Mouse (Mus musculus): ENCODE data around the gene Dlgap1. TPM values are rescaled to one million over a fixed set of nuclear protein-coding genes. Genes with fewer than 3 reads are reported as not detected.

The Dlgap1 gene
- polyA plus RNA-seq, 1 experiment from 2014 or later: 2.0 TPM

DNA sequence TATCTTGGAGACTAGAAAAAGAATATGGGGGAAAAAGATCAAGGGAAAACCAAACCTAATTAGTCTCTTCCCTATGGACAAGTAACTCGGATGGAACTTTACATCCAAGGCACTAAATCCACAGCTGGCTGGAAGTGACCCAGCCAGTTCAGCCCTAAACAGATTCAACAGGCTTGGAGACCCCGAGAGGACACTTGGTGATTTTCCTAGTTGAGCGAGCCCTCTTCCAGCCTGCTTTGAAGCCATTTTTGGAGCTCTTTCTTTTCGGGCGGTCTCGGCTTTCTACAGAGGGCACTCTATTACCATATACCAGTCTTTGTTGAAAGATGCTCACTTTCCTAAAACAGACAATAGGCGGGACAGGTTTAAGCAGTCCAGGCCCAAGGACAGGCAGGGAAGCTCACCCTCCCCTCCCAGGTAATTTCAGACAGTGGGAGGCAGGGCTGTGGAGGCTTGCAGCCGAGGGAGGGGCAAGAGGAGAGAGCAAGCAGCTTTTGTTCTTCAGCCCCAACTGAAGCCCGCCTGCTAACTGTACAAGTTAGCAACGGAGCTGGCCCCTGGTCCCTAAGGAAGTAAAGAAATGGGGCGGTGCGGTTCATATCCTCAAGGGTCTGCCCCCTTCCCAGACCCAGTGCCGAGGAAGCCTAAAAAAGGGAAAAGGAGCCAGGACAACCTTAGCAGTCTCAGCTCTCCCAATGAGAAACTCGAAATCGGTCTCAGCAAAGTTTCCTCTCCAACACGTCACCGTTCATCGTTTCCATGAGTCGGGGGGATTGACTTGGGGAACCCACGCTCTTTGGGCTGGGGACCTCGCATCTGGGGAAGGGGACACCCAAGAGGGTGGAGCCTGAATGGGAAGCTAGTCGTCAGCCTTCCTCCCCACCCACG, 879.9 kb downstream of the Dlgap1 start:
- Histone ChIP-seq H3K27me3 (replicated peaks) (no peaks in the 10 kb centered on the region), H3K27ac (peak overlapping the region; percentile 98), H3K9me3 (no peaks in the 10 kb centered on the region), H3K4me2 (peak overlapping the region; percentile 92), H3K4me3 (replicated peaks) (peak overlapping the region; percentile 78), H3K9ac (peak overlapping the region; percentile 78), H3K4me1 (peaks cover 18% of the 10 kb centered on the region), H3K36me3 (0 out of 2 replicates have a peak, but pooled peaks cover 7% of the 10 kb centered on the region)
- peak; percentile 38 for ATAC-seq (ENCODE audit: insufficient read depth, low FRiP score, low read depth)
- WGBS: under 1% methylated on average over 23 of the region's 23 CpGs

GRCm38 (mm10) chr17:70849399-70850232, 880.7 kb downstream of the Dlgap1 start:
- peak overlapping the region; percentile 92 for H3K4me2 ChIP-seq
- ATAC-seq (ENCODE audit: insufficient read depth, low FRiP score, low read depth): no peak
- peak overlapping the region; percentile 78 for H3K9ac ChIP-seq
- under 1% methylated on average over 33 of the region's 33 CpGs for WGBS
- H3K4me1 ChIP-seq: peaks cover 23% of the 10 kb centered on the region
- no peaks in the 10 kb centered on the region for H3K27me3 ChIP-seq (replicated peaks)
- 0 out of 2 replicates have a peak, but pooled peaks cover 3% of the 10 kb centered on the region for H3K36me3 ChIP-seq
- no peaks in the 10 kb centered on the region for H3K9me3 ChIP-seq
- peak overlapping the region; percentile 98 for H3K27ac ChIP-seq
- peak overlapping the region; percentile 78 for H3K4me3 ChIP-seq (replicated peaks)

GRCm38 (mm10) chr17:70850233-70850995, 881.5 kb downstream of the Dlgap1 start:
- no peaks in the 10 kb centered on the region for H3K27me3 ChIP-seq (replicated peaks)
- WGBS: under 1% methylated on average over 40 of the region's 40 CpGs
- peak overlapping the region; percentile 78 for H3K9ac ChIP-seq
- peak overlapping the region; percentile 98 for H3K27ac ChIP-seq
- ATAC-seq (ENCODE audit: insufficient read depth, low FRiP score, low read depth): peak; percentile 4; the same call in 1 of the 2 replicates
- peak overlapping the region; percentile 78 for H3K4me3 ChIP-seq (replicated peaks)
- H3K36me3 ChIP-seq: no peaks in the 10 kb centered on the region
- peaks cover 15% of the 10 kb centered on the region for H3K4me1 ChIP-seq
- no peaks in the 10 kb centered on the region for H3K9me3 ChIP-seq
- H3K4me2 ChIP-seq: peak overlapping the region; percentile 92

DNA sequence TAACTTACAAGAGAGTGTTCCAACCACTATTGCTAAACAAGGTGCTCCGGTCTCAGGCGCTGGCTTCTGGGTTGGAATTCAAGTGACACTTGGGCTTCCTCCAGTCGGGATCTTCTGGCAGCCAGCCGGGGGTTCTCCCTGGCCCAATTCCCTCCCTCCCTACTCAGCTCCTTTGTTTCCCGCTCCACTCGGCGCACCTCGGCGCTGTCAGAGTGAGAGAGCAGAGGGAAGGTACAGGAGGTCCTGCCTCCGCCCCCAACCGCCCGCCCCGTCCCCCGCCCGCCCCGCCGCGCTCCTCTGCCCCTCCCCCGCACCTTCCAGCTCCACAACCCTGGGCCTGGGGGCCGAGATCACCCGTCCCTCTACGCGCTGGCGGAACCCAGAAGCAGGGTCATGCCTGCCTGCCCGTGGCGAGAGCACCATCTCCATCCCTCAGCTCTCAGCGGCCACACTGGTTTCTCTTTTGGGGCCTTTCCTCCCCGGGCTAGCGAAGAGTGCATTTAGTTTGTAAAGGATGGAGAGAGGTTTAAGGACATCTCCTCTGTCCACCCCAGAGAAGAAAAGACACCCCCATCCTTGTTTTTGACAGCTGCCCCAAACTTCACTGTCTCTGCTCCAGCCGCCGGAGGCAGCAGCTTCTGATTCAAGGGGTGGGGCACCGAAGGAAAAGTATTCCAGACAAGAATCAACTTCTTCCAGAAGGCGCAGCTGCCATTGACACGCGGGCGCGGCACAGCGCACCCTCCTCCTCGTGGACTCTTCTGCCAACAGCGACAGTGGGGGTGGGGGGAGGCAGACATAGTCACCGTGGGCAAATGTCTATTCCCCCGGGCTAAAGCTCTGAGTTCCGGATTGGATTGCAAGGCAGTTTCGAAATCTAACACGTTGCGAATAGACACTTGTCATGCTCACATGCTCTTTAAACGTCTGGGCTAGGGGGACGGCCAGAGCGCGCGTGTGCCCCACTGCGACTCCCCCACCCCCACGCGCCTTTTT, 882.4 kb downstream of the Dlgap1 start:
- Histone ChIP-seq H3K9ac (peak overlapping the region; percentile 78), H3K4me3 (replicated peaks) (peak overlapping the region; percentile 78), H3K4me1 (peaks cover 11% of the 10 kb centered on the region), H3K27ac (peak overlapping the region; percentile 98), H3K4me2 (peak overlapping the region; percentile 92), H3K36me3 (no peaks in the 10 kb centered on the region), H3K27me3 (replicated peaks) (no peaks in the 10 kb centered on the region), H3K9me3 (no peaks in the 10 kb centered on the region)
- ATAC-seq (ENCODE audit: insufficient read depth, low FRiP score, low read depth): peak; percentile 69
- whole genome bisulfite sequencing: under 1% methylated on average over 54 of the region's 54 CpGs

GRCm38 (mm10) chr17:70852011-70852685, 883.3 kb downstream of the Dlgap1 start:
- no peak for ATAC-seq (ENCODE audit: insufficient read depth, low FRiP score, low read depth)
- H3K4me2 ChIP-seq: peak overlapping the region; percentile 92

DNA sequence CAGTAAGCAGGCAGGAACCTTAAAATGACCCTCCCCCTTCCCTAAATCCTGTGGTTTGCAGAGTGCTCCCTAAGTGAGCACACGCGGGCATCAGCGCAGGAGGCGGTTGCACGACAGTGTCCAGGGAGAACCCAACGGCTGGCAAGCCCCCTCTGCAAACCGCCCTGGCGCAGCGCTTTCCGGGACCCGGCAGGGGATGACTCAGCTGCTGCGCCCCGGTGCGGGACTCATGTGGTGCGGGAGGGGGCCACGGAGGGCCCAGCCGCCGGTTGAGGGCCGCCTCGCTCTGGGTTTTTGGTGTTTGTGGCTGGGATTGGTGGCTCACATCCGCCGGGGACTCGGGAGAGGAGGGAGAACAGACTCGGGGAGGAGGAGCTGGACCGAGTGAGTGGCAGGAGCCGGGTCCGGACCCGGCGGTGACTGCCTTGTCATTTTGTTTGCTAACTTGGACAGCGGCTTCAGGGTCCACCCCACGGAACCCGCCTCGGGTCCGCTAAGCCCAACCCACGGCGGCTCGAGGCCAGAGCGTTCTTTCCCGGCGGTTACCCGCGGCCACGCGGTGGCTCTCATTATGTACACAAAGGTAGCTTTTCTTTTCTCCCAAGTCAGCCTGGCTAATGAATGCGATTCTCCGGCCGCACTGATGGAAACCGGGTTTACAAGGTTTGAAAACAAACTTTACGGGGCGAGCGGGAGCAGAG, 884.0 kb downstream of the Dlgap1 start:
- H3K9me3 ChIP-seq: no peaks in the 10 kb centered on the region
- H3K36me3 ChIP-seq: no peaks in the 10 kb centered on the region
- H3K27me3 ChIP-seq (replicated peaks): no peaks in the 10 kb centered on the region
- WGBS: under 1% methylated on average over 51 of the region's 51 CpGs
- peak; percentile 59 for ATAC-seq (ENCODE audit: insufficient read depth, low FRiP score, low read depth)
- peak overlapping the region; percentile 92 for H3K4me2 ChIP-seq
- H3K27ac ChIP-seq: peak overlapping the region; percentile 98
- peak overlapping the region; percentile 78 for H3K4me3 ChIP-seq (replicated peaks)
- H3K9ac ChIP-seq: peak overlapping the region; percentile 72
- peaks cover 10% of the 10 kb centered on the region for H3K4me1 ChIP-seq

More at GRCm38 (mm10) chr17:70852011-70852685, 883.3 kb downstream of the Dlgap1 start:
- Histone ChIP-seq H3K4me1 (peaks cover 10% of the 10 kb centered on the region), H3K27me3 (replicated peaks) (no peaks in the 10 kb centered on the region), H3K4me3 (replicated peaks) (peak overlapping the region; percentile 78), H3K27ac (peak overlapping the region; percentile 98), H3K9me3 (no peaks in the 10 kb centered on the region), H3K36me3 (no peaks in the 10 kb centered on the region), H3K9ac (peak overlapping the region; percentile 78; the same call in 1 of the 2 replicates)
- under 1% methylated on average over 29 of the region's 29 CpGs for WGBS

GRCm38 (mm10) chr17:70853436-70853905, 884.6 kb downstream of the Dlgap1 start, which contains the start of gene Tgif1:
Tgif1 (minus strand) TSS chr17:70853546.
- H3K9ac ChIP-seq: peak within 1 kb of the TSS; percentile 72
- H3K4me1 ChIP-seq: peaks cover 10% of the 10 kb centered on the region
- peak within 1 kb of the TSS; percentile 92 for H3K4me2 ChIP-seq
- H3K9me3 ChIP-seq: no peaks in the 10 kb centered on the region
- no peaks in the 10 kb centered on the region for H3K27me3 ChIP-seq (replicated peaks)
- peak within 1 kb of the TSS; percentile 78 for H3K4me3 ChIP-seq (replicated peaks)
- no peaks in the 10 kb centered on the region for H3K36me3 ChIP-seq
- WGBS: under 1% methylated on average over 29 of the region's 29 CpGs
- no peak for ATAC-seq (ENCODE audit: insufficient read depth, low FRiP score, low read depth)
- peak within 1 kb of the TSS; percentile 98 for H3K27ac ChIP-seq

GRCm38 (mm10) chr17:70854021-70854420, 885.1 kb downstream of the Dlgap1 start:
- H3K4me1 ChIP-seq: peaks cover 10% of the 10 kb centered on the region
- H3K27me3 ChIP-seq (replicated peaks): no peaks in the 10 kb centered on the region
- no peaks in the 10 kb centered on the region for H3K9me3 ChIP-seq
- peak overlapping the region; percentile 92 for H3K4me2 ChIP-seq
- no peaks in the 10 kb centered on the region for H3K36me3 ChIP-seq
- H3K4me3 ChIP-seq (replicated peaks): peak overlapping the region; percentile 78
- 23% methylated on average over 6 of the region's 6 CpGs for WGBS
- H3K9ac ChIP-seq: no peak overlapping the region
- H3K27ac ChIP-seq: peak overlapping the region; percentile 98
- no peak for ATAC-seq (ENCODE audit: insufficient read depth, low FRiP score, low read depth)

- Histone ChIP-seq H3K4me3 (replicated peaks) (no peak overlapping the region), H3K9me3 (no peaks in the 10 kb centered on the region), H3K36me3 (no peaks in the 10 kb centered on the region), H3K27ac (no peak overlapping the region), H3K4me1 (peaks cover 10% of the 10 kb centered on the region), H3K9ac (no peak overlapping the region), H3K27me3 (replicated peaks) (no peaks in the 10 kb centered on the region), H3K4me2 (0 out of 2 replicates have a peak overlapping the region, but pooled peaks have one; percentile 0)
- ATAC-seq (ENCODE audit: insufficient read depth, low FRiP score, low read depth): no peak
- 45% methylated on average over 12 of the region's 12 CpGs for WGBS
These were observed 888.1 kb downstream of the Dlgap1 start for GRCm38 (mm10) chr17:70856871-70857415.

Measured in stomach, embryonic 15.5 days (tissue).